Mouse (Mus musculus): ENCODE measurements around the gene Ly6g6d. TPM values are rescaled to one million over a fixed set of nuclear protein-coding genes. Genes with fewer than 3 reads are reported as not detected.
"Not testable (repeated sequence)": the region's sequence is repeated elsewhere in the genome, so short reads cannot be mapped to it uniquely, and the experiment has no call there.

Ly6g6d gene
- 1 to 10 TPM; 1.1 to 2.2 TPM for total RNA-seq (2021)
- long read RNA-seq, experiment 1, partial matches to known transcripts = 0 of 4 reads
- long read RNA-seq, experiment 1, other reads (novel, unspliced or antisense) = 1 of 4 reads
- long read RNA-seq, experiment 2, partial matches to known transcripts = 0 of 2 reads
- long read RNA-seq, experiment 2, other reads (novel, unspliced or antisense) = 0 of 2 reads

DNA sequence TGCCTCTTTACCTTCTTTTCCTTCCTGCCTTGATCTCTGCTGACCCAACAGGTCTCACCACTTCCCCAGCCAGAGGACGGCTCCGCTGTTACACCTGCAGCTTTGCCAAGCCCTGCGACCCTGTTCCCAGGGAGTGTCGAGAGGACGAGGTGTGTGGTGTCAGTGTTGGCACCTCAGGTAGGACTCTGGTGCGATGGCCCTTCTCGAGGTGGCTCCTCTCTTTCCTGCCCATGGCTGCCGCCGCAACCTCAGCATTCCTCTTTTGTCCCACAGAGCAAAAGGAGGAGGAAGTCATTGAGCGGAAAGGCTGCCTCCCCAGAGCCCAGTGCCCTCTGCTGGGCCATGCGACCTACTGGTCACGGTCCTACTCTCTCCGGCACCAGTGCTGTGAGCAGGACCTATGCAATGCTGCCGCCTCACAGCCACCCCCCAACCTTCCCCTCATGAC is at the start of gene Ly6g6d:
Gene Ly6g6d, minus strand, starts transcription at position 280 of the 448 bp plus-strand sequence.
- DNase-seq = peak; percentile 53

DNA sequence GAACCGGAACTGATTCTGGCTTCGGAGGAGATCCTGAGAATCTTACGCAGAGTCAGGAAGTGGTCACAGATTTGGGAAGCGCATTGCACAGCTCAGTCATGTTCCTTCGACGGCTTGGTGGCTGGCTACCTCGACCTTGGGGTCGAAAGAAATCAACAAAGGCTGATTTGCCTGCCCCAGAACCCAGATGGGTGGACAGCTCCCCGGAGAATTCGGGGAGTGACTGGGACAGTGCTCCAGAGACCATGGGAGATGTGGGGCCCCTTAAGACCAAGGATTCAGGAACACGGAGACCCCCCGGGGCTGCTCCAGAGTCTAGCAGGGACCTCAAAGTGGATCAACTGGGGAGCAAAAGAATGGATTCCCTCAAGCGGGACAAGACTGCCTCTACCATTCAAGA is 49.2 kb upstream of the Ly6g6d start:
- no peak for DNase-seq

- DNase-seq = peak; percentile 88
Observed at GRCm38 (mm10) chr17:35126206-35126611, 48.3 kb upstream of the Ly6g6d start, which contains the start of gene D17H6S53E. Gene D17H6S53E (plus strand): TSS chr17:35126373.

DNA sequence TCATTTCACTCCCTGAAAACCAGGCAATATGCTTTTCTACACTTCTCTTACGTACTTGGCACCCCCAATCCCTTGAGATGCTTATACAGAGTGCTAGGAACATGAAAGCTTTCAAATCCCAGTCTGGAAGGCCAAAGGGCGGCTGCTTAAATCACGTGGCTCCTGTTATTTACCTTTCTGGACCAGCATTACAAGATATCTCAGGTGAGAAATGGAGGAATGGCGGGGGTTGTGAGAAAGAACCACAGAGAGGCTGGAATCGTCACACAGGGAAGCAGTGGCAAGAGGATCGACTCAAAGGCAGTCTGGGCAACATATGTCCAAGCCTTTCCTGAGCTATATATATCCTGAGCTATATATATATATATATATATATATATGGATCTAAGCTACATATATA is 47.7 kb upstream of the Ly6g6d start:
- no peak for DNase-seq

- DNase-seq = no peak
Observed at GRCm38 (mm10) chr17:35125081-35125480, 47.2 kb upstream of the Ly6g6d start.

DNA sequence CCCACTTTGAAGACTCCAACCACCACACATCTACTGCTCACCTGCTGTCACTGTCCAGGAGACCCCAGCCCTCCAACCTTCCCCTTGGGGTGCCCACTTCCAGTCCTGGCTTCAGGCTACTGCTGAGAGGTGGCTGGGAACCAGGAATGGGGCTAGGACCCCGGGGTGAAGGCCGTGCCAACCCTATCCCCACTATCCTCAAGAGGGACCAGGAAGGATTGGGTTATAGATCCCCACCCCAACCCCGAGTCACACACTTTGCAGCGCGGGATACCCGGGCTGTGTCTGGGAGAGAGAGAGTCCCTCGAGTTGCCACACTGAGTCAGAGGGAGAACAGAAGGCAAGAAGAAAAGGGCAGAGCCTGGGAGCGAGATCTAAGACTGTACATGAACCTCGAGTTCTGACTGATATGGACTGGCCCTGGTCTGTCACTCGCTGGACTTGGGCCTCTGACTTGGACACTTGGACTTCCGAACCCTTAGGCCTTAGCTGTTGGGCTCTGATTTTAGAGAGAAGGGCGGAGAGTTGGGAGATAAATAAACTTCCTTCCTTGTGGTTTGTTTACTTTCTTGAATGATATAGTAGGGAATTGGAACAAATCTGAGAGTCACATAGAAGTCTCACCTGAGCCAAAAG is 46.5 kb upstream of the Ly6g6d start:
- DNase-seq = not testable (repeated sequence)

DNA sequence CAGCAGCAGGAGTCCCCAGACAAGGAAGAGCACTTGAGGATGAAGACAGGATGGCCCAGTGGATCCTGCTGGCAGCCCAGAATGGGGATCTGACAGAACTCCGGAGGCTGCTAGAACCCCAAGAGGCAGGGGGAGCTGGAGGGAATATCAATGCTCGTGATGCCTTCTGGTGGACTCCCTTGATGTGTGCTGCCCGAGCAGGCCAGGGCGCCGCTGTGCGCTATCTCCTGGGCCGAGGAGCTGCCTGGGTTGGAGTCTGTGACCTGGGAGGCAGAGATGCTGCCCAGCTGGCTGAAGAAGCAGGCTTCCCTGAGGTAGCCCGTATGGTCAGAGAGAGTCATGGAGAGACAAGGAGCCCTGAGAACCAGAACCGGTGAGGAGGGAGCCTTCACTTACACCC is 45.4 kb upstream of the Ly6g6d start:
- DNase-seq = not testable (repeated sequence)

DNA sequence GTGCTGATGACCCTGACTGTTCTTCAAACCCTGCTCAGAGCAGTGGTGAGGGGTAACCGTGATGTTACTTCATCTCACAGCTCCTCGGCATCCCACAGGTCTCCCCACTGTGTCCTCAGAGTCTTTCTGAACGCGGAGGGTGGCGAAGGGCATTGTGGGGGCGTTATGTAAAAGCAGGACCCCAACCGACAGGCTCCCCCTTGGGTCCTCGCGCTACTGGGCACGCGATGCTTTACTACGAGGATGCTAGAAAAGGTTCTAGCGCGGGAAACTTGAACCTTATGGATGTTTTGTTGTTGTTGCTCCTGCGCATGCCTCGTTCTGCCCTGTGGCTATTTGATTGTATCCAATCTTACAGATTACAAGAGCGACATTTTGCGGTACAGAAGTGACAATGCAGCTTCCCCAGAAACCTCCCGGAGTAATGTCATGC is 44.0 kb upstream of the Ly6g6d start, which contains the start of gene Csnk2b:
Gene Csnk2b, minus strand, starts transcription at position 183 of the 433 bp plus-strand sequence.
- peak; percentile 67 for DNase-seq

DNA sequence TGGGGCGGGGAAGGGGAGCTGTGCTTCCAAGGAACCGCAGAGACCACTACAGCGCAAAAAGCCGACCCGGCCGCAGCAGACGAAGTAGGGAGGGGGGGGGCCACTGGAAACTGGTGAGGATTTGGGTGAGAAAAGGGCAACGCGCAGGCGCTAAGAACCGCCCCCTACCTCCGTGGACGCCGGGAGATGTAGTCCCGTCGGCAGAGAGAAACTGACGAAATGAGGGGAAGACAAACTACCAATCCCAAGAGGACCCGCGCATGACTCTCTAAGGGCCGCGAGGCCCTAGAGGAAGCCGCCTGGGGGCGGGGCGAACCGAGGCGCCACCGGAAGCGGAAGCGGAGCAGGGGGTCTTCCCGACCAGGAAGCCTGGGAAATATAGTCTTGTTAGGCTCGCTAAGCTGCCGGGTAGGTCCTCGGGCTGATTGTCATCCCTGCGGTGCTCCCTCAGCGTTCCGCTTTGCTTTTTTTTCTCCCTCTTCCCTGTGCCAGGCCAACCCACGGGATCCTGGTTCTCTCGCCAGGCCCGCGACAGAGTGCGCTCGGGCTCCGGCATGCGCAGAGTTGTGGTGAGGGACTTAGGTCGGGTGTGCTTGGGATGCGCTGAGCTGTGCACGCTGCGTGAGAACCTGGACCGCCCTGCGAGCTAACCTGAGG is 43.4 kb upstream of the Ly6g6d start, which contains the start of gene Gpank1:
Gene Gpank1, plus strand, starts transcription at position 313 of the 657 bp plus-strand sequence.
- peak; percentile 98 for DNase-seq

DNA sequence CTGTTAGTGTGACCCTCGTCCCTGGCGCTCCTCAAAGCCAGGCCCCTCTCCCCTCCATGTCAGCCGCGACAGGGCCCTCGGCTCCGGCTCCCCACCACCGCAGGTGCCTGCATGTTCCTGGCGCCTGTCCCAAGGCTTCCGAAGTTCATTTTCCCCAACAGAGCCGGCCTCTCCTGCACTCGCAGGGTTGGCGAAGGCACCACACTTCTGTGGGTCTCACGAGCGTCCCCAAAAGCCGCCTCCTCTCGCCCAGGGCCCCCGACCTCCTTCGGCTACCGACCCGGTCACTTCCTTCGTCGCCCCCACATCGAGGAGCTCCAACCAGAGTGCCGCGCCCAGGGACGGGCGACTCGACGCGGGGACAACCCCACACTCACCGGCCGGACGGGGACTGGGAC is 42.9 kb upstream of the Ly6g6d start:
- DNase-seq = peak; percentile 72

- no peak for DNase-seq
Observed at GRCm38 (mm10) chr17:35115046-35116019, 37.5 kb upstream of the Ly6g6d start, which contains the start of gene Ly6g5b. Gene Ly6g5b (minus strand): TSS chr17:35115428.

GRCm38 (mm10) chr17:35111774-35112173 is 33.9 kb upstream of the Ly6g6d start:
- no peak for DNase-seq

GRCm38 (mm10) chr17:35108097-35108496 is 30.2 kb upstream of the Ly6g6d start, which contains the start of gene Ly6g5c:
Gene Ly6g5c (plus strand): TSS chr17:35108279.
- no peak for DNase-seq

DNA sequence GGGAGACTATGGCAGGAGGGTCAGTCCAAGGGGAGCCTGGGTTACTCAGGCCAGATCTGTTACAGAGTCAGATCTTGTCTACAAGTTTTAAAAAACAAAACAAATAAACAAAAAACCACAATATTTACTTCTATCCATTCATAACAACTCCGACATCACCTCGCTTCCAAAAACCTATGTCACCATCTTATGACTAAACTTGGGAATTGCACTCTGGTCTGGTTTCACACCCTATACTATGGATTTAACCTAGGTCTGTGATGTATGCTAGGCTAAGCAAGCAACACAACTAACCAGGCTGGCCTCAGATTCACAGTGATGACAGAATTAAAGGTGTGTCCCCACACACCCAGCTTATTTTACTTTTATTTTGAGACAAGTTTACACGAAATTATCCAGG is 28.7 kb upstream of the Ly6g6d start:
- no peak for DNase-seq

- DNase-seq = peak; percentile 51
Observed at GRCm38 (mm10) chr17:35105740-35106389, 28.0 kb upstream of the Ly6g6d start.

DNA sequence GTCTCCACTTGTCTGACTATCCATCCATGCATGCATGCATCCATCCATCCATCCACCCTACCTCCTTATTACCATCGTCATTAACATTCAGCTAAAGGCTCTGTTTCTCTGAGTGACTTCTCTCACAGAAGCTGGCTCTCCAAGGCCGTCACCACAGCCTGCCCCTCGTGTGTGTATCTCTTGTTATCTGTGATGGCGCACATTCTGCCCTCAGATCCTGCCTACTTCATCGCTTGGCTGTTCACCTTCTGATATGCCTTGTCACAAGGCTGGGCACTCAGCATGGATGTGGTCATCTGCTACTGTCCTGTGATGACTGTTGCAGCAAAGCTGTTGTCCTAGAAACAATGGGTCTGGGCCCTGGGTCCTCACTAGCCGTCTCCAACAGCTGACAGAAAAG is 26.9 kb upstream of the Ly6g6d start:
- no peak for DNase-seq

DNA sequence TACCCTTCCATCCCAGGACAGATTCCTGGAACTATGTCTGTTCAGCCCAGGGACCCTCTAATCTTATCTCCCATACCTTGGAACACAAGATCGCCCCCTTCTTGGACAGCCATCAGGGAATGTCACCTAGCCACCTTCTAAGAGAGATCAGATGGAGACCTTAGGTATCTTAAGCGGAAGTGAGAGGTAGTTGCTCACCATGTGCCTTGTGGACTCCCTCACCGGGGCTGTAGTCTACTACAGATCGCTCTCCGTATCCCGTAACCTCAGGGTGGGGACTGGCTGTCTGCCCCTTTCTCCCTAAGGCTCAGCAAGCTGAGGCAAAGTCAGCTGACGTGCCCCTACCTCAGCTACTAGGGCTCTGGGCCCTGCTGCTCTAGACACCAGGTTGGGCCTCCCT is 26.2 kb upstream of the Ly6g6d start:
- no peak for DNase-seq

DNA sequence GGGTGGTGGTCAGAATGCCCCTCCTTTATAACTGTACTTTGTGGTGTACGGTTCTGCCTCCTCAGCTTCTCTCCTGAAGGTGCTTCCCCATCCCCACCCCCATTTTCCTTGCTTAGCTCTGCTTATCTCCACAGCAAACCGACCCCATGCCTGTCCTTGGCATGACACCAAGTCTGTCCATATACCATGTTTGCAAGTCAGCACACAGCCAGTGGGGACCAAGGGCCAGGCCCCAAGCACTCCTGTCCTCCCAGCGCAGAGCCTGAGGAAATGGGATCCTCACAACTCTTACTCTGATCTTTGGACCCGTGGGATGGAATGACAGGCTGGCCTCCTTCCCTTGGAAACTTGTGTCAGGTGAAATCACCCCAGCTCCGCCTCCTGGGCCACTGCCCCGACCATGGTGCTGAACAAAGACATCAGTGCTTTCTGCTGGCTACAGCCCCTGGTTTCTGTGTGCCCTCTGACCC is 25.4 kb upstream of the Ly6g6d start:
- no peak for DNase-seq

DNA sequence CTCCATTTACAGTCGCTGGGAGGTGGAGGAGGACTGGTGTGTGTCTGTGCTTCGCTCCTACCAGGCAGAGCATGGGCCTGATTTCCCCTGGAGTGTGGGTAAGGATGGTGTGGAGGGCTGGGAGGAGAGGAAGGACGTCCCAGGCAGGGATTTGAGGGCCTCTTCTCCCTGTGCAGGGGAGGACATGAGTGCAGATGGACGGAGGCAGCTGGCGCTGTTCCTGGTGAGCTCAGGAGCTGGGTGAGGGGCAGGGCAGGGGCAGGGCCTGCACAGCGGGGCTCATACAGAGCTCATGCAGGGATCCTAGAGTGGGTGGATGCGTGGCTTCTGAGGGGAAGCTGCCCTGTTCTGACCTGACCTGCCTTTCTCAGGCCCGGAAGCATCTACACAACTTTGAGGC is 24.4 kb upstream of the Ly6g6d start:
- DNase-seq = no peak

DNA sequence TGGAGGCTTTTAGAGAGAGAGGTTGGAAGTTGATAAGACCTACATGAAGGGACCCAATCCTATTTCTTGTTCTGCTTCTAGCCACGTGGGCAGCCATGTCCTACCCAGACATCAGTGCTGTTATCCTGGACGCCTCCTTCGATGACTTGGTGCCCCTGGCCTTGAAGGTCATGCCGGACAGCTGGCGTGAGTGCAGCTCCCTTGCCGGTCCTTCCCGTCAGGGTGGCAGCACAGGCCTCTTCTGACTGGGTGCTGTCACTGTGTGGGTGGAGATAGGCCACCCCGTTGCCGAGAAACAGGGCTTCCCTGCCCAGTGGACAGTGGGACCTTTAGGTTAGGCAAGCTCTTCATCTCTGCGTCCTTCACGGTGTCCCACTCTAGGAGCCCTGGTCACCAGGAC is 23.3 kb upstream of the Ly6g6d start:
- peak; percentile 36 for DNase-seq

- DNase-seq = no peak
Observed at GRCm38 (mm10) chr17:35100196-35100765, 22.4 kb upstream of the Ly6g6d start.

Data from adrenal gland, postnatal 10 days (tissue).